10 mouse cellular contexts compared by ENCODE assay signal in the genomic region with DNA sequence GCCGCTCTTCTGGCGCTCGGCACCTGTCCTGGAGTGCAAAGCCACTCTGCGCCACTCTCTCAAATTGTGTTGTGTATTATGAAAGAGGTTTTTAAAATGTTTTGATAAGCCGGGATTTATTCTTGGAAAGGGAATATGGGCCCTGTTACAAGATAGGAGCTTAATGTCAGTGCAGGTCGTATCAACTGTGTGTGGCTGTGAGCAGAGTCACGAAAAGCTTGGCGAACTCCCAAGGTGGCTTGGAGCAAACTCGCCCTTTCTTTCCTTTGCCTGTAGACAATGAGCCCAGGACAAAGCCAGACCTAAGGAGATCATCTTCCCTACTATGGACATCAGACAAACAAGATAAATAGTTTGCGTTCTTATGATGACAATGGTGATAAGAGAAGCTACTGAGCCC.
DNase-seq lines count a peak whose midpoint lies in the region; ATAC-seq and TF ChIP-seq lines count a peak whose summit lies in the region.
"Had no signal": no experiment of that assay in that cellular context is flagged by ENCODE, and none has a peak within 500 bp of the region (broad histone marks: within the 10 kb centered on the region; RNA-seq: fewer than 3 reads in every experiment).

No protein-coding gene starts in this region.

- DNase-seq in cerebellum, adult 11-12 months = peak; percentile 67
- no peak for DNase-seq in right cerebral cortex, postnatal 25 days
- no peak for DNase-seq in layer of hippocampus, postnatal 10 days (ENCODE audit: low spot score in 2 of 2)
- no peak for DNase-seq in embryo, embryonic 10.5 days (ENCODE audit: low spot score)
- DNase-seq: right cerebral cortex, postnatal 4 days had no signal

- no peak overlapping the region for H3K9ac ChIP-seq in limb, embryonic 12.5 days (replicated peaks)

- WGBS in limb, embryonic 12.5 days = 84% methylated on average over 10 of the region's 10 CpGs

- H3K4me2 ChIP-seq in limb, embryonic 12.5 days = no peak overlapping the region

- peaks cover 30% of the 10 kb centered on the region for H3K36me3 ChIP-seq in E14TG2a.4 (ENCODE audit: insufficient read depth, low read length)
- no peaks in the 10 kb centered on the region for H3K36me3 ChIP-seq in limb, embryonic 12.5 days

- no peak for TF ChIP-seq POLR2A in embryonic fibroblast, embryonic 13.5 days (IDR thresholded peaks at IDR 0.05; ENCODE audit: low read depth, low read length)

- peaks cover 65% of the 10 kb centered on the region for H3K4me1 ChIP-seq in E14TG2a.4 (replicated peaks; ENCODE audit: low read depth, low read length)
- 0 out of 2 replicates have a peak, but pooled peaks cover 4% of the 10 kb centered on the region for H3K4me1 ChIP-seq in embryonic fibroblast, embryonic 13.5 days (ENCODE audit: control insufficient read depth, insufficient read depth, low read length)
- H3K4me1 ChIP-seq in limb, embryonic 12.5 days (replicated peaks) = peaks cover 23% of the 10 kb centered on the region

- no peak for TF ChIP-seq CTCF in E14TG2a.4 (conservative IDR thresholded peaks at IDR 0.05; ENCODE audit: low read length)
- no peak for TF ChIP-seq CTCF in embryonic fibroblast, embryonic 13.5 days (IDR thresholded peaks at IDR 0.05; ENCODE audit: borderline replicate concordance, insufficient read depth, low read length)

- H3K4me3 ChIP-seq in E14TG2a.4 (replicated peaks; ENCODE audit: low read length) = peak overlapping the region; percentile 50
- no peak overlapping the region for H3K4me3 ChIP-seq in embryonic fibroblast, embryonic 13.5 days (ENCODE audit: insufficient read depth, low read length)
- no peak overlapping the region for H3K4me3 ChIP-seq in limb, embryonic 12.5 days (replicated peaks)

- peaks cover 42% of the 10 kb centered on the region for H3K9me3 ChIP-seq in E14TG2a.4 (ENCODE audit: low read length)
- H3K9me3 ChIP-seq in limb, embryonic 12.5 days = no peaks in the 10 kb centered on the region

- H3K27me3 ChIP-seq in E14TG2a.4 (ENCODE audit: insufficient read depth, low read length) = no peaks in the 10 kb centered on the region
- no peaks in the 10 kb centered on the region for H3K27me3 ChIP-seq in limb, embryonic 12.5 days

- no peak for ATAC-seq in cerebellum, adult (ENCODE audit: insufficient number of reproducible peaks, low FRiP score, low TSS enrichment)
- ATAC-seq in limb, embryonic 12.5 days (ENCODE audit: insufficient number of reproducible peaks, insufficient read depth, low FRiP score, low TSS enrichment, low read depth) = no peak

- H3K27ac ChIP-seq in embryonic fibroblast, embryonic 13.5 days (ENCODE audit: insufficient read depth, low read length) = peak overlapping the region; percentile 95
- H3K27ac ChIP-seq in limb, embryonic 12.5 days = peak overlapping the region; percentile 77
- H3K27ac ChIP-seq: macrophage had no signal
